Mouse (Mus musculus) erythroblast, embryonic 14.5 days (primary cell): ENCODE measurements around the gene Fndc11.

Source experiments
- GATA1 ChIP-seq: IDR thresholded peaks from 2 replicates; pipeline ENCODE4 v1.6.1; 2012; ENCODE audit warnings: low read length, inconsistent platforms, mixed read lengths
- TAL1 ChIP-seq: IDR thresholded peaks from 3 replicates; pipeline ENCODE4 v1.6.1; 2012; ENCODE audit warnings: low read length, inconsistent platforms, mixed read lengths

DNA sequence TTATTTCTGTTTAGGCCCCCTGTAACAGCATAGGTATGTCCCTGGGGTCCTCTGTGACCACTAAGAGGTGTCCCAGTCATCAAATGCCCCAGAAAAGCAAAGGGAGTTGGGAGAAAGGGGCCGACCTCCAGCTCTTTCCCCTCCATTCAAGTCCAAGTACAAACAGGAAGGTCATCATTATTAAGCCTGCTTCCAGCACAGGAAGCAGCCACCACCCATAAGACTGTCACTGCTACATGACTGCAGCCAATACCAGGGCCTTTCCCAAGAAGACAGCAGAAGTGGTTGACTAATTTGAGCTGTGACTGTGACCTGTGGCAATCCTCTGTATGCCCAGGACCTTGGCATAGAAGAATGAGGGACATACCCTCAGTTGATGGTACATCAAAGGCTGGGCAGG, 8.5 kb downstream of the Fndc11 start:
- TF ChIP-seq GATA1 = no peak
- no peak for TF ChIP-seq TAL1
